Mouse (Mus musculus): ENCODE measurements around the gene Ptprn2.

DNA sequence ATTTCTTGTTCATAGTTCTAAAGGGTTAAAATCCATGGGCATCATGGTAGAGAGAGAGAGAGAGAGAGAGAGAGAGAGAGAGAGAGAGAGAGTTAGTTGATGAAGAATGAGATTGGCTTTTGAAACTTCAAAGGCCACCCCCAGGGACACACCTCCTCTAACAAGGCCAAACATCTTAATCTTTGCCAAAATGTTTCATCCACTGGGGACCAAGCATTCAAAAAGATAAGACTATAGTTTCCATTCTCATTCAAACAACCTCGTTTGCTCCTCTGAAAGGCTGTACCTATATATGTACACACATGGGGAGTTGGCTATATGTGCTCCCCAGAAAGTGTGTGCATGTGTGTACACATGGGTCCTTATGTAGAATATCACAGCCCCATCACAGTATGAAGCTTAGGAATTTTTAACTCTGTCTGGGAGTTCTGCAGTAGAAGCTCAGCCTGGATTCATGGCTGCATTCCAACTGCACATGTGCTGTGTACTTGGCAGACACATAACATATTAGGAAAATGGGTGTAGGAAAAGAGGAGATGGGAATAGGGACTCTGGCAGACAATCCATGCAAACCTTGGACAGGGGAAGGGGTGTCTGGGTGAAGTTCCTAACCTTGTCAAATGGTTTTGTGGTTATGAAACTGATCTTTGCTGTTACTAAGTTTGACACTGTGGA is 600.3 kb downstream of the Ptprn2 start:
- TF ChIP-seq ELF1 (IDR thresholded peaks at IDR 0.05; ENCODE audit: low read depth, low read length) (no peak), TBP (conservative IDR thresholded peaks at IDR 0.05; ENCODE audit: low read depth, low read length) (no peak), POLR2A (IDR thresholded peaks at IDR 0.05; ENCODE audit: low read depth, low read length) (no peak), NRF1 (IDR thresholded peaks at IDR 0.05; ENCODE audit: low read depth, low read length) (no peak)
